Mouse (Mus musculus) embryonic facial prominence, embryonic 11.5 days (tissue): ENCODE data around the gene Borcs6. TPM values are rescaled to one million over a fixed set of nuclear protein-coding genes. Genes with fewer than 3 reads are reported as not detected.
A peak's percentile ranks its signal among the peaks of the same experiment; 100 is the strongest.

ENCODE experiments used
- ATAC-seq: fragments of 200-750 bp; cut with Nextera tagmentation; replicated peaks from 2 replicates; pipeline ENCODE4 v1.8.0; 2017; ENCODE audit warnings: low read depth; ENCODE audit not compliant: insufficient number of reproducible peaks, low FRiP score, low TSS enrichment
- DNase-seq: peaks from one replicate; pipeline ENCODE4 v3.0.0-alpha.2; 2015; ENCODE audit warnings: low spot score
- H3K27ac ChIP-seq: fragments of 300-500 bp; sonication (generic); replicated peaks from 2 replicates; pipeline ENCODE4 v1.5.1; 2014; ENCODE audit warnings: mild to moderate bottlenecking, low read depth, low read length, control low read depth
- H3K27me3 ChIP-seq: fragments of 300-500 bp; sonication (generic); 2 replicates; pipeline ENCODE4 v1.6.1; 2014; ENCODE audit warnings: mild to moderate bottlenecking, low read length, moderate library complexity, mixed read lengths; ENCODE audit not compliant: control insufficient read depth, insufficient read depth
- H3K36me3 ChIP-seq: fragments of 300-500 bp; sonication (generic); replicated peaks from 2 replicates; pipeline ENCODE4 v1.6.1; 2014; ENCODE audit warnings: low read depth, mild to moderate bottlenecking, low read length, moderate library complexity, mixed read lengths; ENCODE audit not compliant: control insufficient read depth, insufficient read depth
- H3K4me1 ChIP-seq: fragments of 300-500 bp; sonication (generic); 2 replicates; pipeline ENCODE4 v1.6.1; 2014; ENCODE audit warnings: low read length, mixed read lengths; ENCODE audit not compliant: control insufficient read depth, insufficient read depth
- H3K4me2 ChIP-seq: fragments of 300-500 bp; sonication (generic); 2 replicates; pipeline ENCODE4 v1.6.1; 2014; ENCODE audit warnings: low read depth, mild to moderate bottlenecking, control low read depth, low read length, moderate library complexity
- H3K4me3 ChIP-seq: fragments of 300-500 bp; sonication (generic); 2 replicates; pipeline ENCODE4 v1.5.1; 2014; ENCODE audit warnings: low read depth, low read length, control low read depth
- H3K9ac ChIP-seq: fragments of 300-500 bp; sonication (generic); replicated peaks from 2 replicates; pipeline ENCODE4 v1.6.1; 2014; ENCODE audit warnings: mild to moderate bottlenecking, control low read depth, low read length
- H3K9me3 ChIP-seq: fragments of 300-500 bp; sonication (generic); replicated peaks from 2 replicates; pipeline ENCODE4 v1.6.1; 2016; ENCODE audit warnings: mild to moderate bottlenecking, low read length, inconsistent platforms, mixed read lengths; ENCODE audit not compliant: control insufficient read depth
- WGBS: fragments of 180-500 bp; shearing (Covaris S2); extraction: QIAGEN DNeasy Blood & Tissue Kit; methylation state at CpG from one replicate; pipeline ENCODE4 v1.1.7; 2014; 5-methylcytosine and 5-hydroxymethylcytosine counted together
- polyA plus RNA-seq: library from polyadenylated mRNA; unstranded; fragments of >200 nt; fragmentation: Nextera tagmentation; extraction: Ambion mirVana; gene quantifications from 2 replicates; pipeline ENCODE4 v1.2.1, GENCODE M21; 2014

Borcs6 gene
- polyA plus RNA-seq, 1 experiment from 2014 or later = 6.4 TPM

DNA sequence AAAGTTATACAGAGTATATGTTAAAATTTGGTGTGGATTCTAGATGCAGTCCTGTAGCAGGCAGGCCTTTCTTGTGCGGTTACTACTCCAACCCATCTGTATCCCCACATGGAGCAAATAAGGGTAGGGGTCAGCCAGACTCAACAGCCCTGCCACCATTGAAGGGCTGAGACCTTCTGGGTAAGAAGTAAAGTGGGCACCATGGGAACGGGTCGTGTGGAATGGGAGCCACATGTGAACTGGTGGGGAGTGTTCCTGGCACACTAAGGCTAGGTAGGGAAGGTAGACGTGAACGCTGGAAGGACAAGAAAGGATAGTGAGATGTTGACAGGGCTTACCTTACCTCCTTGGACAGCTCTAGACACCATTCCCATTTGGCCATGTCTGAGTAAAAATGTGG is 21.3 kb upstream of the Borcs6 start:
- no peak overlapping the region for H3K9ac ChIP-seq
- H3K4me3 ChIP-seq = no peak overlapping the region
- H3K9me3 ChIP-seq = no peaks in the 10 kb centered on the region
- peaks cover 3% of the 10 kb centered on the region for H3K36me3 ChIP-seq
- no peak for DNase-seq
- WGBS = 70% methylated on average over 5 of the region's 5 CpGs
- no peak overlapping the region for H3K27ac ChIP-seq
- H3K4me1 ChIP-seq = no peaks in the 10 kb centered on the region
- H3K4me2 ChIP-seq = no peak overlapping the region
- no peak for ATAC-seq
- no peaks in the 10 kb centered on the region for H3K27me3 ChIP-seq

DNA sequence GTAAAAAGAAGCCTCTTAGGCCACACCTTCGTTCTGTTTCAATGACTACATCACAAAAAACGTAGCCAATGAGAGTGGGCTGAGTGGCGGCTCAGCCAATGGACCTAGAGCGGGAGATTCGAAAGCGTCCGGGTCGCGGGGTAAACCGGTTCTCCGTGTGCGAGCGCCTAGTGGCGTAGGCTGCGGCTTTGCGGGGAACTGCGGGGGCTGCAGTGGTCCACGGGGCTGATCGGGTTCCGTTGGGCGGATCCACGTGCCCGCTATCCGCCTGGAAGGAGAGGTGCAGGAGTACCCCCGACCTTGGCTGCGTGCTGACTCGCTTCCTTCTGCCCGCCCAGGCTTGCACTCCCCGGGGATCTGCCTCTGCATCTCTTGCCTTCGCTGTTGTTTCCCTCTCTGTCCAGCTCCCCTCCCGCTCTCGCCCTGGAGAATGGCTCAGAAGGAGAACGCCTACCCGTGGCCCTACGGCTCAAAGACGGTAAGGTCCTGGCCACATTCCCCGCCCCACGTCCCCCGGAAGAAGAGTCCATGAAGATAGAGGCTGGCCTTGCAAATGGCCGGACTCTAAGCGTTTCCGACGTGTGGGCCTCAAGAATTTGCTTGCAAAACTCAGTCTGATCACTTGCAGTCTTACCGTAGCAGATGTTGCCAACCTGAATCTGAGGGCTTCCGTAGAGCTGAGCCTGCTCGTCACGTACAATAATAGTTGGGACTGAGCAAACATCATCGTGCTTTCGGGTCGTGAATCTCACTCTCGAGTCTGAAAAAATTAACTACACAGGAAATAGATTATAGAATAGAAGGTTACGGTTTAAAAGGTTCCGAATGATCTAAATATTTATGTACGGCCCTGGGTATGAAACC is 13.8 kb upstream of the Borcs6 start, which contains the start of gene Aurkb:
Gene Aurkb (plus strand): TSS at position 117 of the 864 bp plus-strand sequence.
- ATAC-seq (peak; percentile 80), DNase-seq (peak; percentile 95)
- no peaks in the 10 kb centered on the region for H3K9me3 ChIP-seq
- H3K4me3 ChIP-seq = peak within 1 kb of the TSS; percentile 74
- WGBS = under 1% methylated on average over 53 of the region's 54 CpGs
- H3K36me3 ChIP-seq = peaks cover 5% of the 10 kb centered on the region; the same call in 1 of the 2 replicates
- no peaks in the 10 kb centered on the region for H3K27me3 ChIP-seq
- no peaks in the 10 kb centered on the region for H3K4me1 ChIP-seq
- peak within 1 kb of the TSS; percentile 74 for H3K4me2 ChIP-seq
- peak within 1 kb of the TSS; percentile 67 for H3K9ac ChIP-seq
- peak within 1 kb of the TSS; percentile 68 for H3K27ac ChIP-seq

DNA sequence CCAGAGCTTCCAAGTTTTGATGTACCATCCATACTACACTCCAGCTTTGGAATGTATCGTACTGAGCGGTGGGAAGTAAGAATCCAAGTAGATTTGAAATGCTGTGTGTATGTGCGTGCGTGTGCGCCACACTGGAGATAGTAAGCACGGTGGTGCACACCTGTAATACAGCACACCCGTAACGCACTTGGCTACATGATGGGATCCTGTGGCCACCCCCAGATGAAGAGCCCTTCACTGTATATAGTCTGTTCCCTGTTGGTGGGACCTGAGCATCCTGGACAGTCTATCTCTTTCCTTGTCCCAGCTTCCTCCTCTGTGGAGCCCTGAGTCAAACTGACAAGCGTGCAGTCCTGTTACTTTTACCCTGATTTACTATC is 13.1 kb upstream of the Borcs6 start:
- H3K4me3 ChIP-seq = peak overlapping the region; percentile 74
- no peak for DNase-seq
- H3K4me2 ChIP-seq = peak overlapping the region; percentile 74
- 17% methylated on average over 9 of the region's 9 CpGs for WGBS
- H3K9ac ChIP-seq = peak overlapping the region; percentile 67
- ATAC-seq = no peak; the same call in 1 of the 2 replicates
- peaks cover 6% of the 10 kb centered on the region; the same call in 1 of the 2 replicates for H3K36me3 ChIP-seq
- H3K27me3 ChIP-seq = no peaks in the 10 kb centered on the region
- H3K9me3 ChIP-seq = no peaks in the 10 kb centered on the region
- H3K4me1 ChIP-seq = no peaks in the 10 kb centered on the region
- peak overlapping the region; percentile 68; the same call in 1 of the 2 replicates for H3K27ac ChIP-seq

DNA sequence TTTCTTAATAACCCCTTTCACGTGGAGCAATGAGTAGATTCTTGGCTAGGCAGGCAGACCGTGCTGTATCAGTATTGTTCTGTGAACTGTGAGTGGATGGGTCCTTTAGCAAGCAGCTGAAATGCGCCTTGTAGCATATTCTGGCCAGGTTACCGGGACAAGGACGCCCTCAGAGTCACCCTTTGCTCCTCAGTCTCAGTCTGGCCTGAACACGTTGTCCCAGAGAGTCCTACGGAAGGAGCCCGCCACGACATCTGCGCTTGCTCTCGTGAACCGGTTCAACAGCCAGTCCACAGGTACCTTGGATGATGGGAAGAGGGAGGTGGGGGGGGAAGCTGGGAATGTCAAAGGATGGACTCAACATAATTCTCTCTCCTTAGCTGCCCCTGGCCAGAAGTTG is 11.9 kb upstream of the Borcs6 start:
- Histone ChIP-seq H3K4me1 (no peaks in the 10 kb centered on the region), H3K4me2 (no peak overlapping the region), H3K9ac (no peak overlapping the region), H3K36me3 (peaks cover 6% of the 10 kb centered on the region; the same call in 1 of the 2 replicates), H3K9me3 (no peaks in the 10 kb centered on the region), H3K27me3 (no peaks in the 10 kb centered on the region), H3K27ac (no peak overlapping the region), H3K4me3 (no peak overlapping the region)
- ATAC-seq = no peak
- DNase-seq = no peak
- 94% methylated on average over 12 of the region's 12 CpGs for WGBS

DNA sequence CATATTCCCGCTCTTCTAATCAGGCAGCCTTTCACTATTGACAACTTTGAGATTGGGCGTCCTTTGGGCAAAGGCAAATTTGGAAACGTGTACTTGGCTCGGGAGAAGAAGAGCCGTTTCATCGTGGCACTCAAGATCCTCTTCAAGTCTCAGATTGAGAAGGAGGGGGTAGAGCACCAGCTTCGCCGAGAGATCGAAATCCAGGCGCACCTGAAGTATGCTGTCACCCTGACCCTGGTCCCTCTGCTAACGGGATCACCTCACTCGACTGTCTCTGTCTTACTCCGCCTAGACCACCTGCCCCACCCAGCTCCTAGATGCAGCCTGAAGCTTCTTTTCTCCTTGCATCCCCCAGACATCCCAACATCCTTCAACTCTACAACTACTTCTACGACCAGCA is 11.4 kb upstream of the Borcs6 start:
- ATAC-seq = no peak
- Histone ChIP-seq H3K4me2 (no peak overlapping the region), H3K9ac (no peak overlapping the region), H3K4me3 (no peak overlapping the region), H3K27me3 (no peaks in the 10 kb centered on the region), H3K36me3 (peaks cover 6% of the 10 kb centered on the region; the same call in 1 of the 2 replicates), H3K27ac (no peak overlapping the region), H3K9me3 (no peaks in the 10 kb centered on the region), H3K4me1 (no peaks in the 10 kb centered on the region)
- no peak for DNase-seq
- 94% methylated on average over 14 of the region's 14 CpGs for WGBS

DNA sequence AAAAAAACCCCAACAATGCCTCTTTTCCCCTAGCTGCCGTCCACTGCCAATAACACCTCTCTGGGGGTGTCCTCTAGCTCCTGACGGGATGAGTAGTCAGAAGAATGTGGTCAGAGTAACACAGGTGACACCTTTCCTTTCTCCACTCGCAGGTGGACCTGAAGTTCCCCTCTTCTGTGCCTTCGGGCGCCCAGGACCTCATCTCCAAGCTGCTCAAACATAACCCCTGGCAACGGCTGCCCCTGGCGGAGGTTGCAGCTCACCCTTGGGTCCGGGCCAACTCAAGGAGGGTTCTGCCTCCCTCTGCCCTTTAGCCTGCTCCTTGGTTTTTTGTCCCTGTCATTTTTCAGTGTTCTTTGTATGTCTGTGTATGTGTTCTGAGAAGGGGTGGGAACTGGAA is 8.8 kb upstream of the Borcs6 start:
- no peak overlapping the region for H3K4me3 ChIP-seq
- H3K9me3 ChIP-seq = no peaks in the 10 kb centered on the region
- H3K4me2 ChIP-seq = no peak overlapping the region
- 91% methylated on average over 8 of the region's 8 CpGs for WGBS
- H3K9ac ChIP-seq = no peak overlapping the region
- H3K27me3 ChIP-seq = no peaks in the 10 kb centered on the region
- no peaks in the 10 kb centered on the region for H3K4me1 ChIP-seq
- ATAC-seq (no peak), DNase-seq (no peak)
- peaks cover 6% of the 10 kb centered on the region; the same call in 1 of the 2 replicates for H3K36me3 ChIP-seq
- no peak overlapping the region for H3K27ac ChIP-seq

DNA sequence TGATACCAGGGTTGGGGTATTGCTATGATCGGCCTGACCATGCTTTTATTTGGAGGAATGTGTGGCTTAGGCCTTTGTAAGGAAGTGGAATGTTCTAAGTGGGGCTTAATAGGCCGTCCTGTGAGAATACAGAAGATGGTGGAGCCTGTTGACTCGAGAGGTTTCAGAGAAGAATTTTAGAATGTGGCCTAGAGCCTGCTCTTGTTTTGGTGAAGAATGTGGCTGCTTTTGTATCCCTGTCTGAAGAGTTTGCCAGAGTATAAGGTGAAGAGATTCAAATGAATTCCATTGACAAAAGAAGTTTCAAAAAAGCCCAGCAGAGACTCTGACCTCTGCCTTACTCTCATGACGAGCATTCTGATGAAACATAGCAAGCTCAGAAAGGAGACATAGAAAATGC is 7.7 kb upstream of the Borcs6 start:
- ATAC-seq = no peak
- Histone ChIP-seq H3K9me3 (no peaks in the 10 kb centered on the region), H3K27me3 (no peaks in the 10 kb centered on the region), H3K4me2 (no peak overlapping the region), H3K27ac (no peak overlapping the region), H3K9ac (no peak overlapping the region), H3K4me1 (no peaks in the 10 kb centered on the region), H3K36me3 (peaks cover 6% of the 10 kb centered on the region; the same call in 1 of the 2 replicates), H3K4me3 (no peak overlapping the region)
- 81% methylated on average over 4 of the region's 4 CpGs for WGBS
- no peak for DNase-seq

DNA sequence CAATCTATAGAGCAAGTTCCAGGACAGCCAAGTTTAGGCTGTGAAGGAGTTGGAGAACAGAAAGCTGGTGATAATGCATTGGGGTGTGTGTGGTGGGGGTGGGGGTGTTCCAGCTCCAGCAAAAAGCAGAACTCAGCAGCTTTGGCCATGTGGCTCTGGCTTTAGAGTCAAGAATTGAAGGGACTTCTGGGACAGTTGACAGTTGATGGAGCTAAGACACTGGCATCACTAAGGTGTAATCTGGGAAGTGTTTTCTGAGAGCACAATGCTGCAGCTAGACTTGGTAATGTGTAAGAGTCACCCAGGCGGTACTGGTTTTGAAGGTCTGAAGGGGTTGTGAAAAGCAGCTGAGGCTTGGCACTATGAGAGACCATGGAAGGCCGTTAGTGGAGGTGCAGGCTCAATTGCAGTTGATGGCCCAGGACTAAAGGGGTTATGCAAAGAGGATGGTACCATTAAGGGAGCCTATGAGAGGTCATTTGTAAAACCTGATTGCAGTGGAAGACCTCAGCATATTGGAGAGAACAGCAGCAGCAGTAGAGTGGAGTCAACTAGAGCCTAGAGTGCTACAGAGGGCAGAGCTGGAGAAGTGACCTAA is 6.6 kb upstream of the Borcs6 start:
- H3K27me3 ChIP-seq = no peaks in the 10 kb centered on the region
- no peak overlapping the region for H3K4me3 ChIP-seq
- ATAC-seq (no peak), DNase-seq (no peak)
- no peak overlapping the region for H3K9ac ChIP-seq
- H3K36me3 ChIP-seq = peaks cover 6% of the 10 kb centered on the region; the same call in 1 of the 2 replicates
- H3K4me2 ChIP-seq = no peak overlapping the region
- no peak overlapping the region for H3K27ac ChIP-seq
- WGBS = 91% methylated on average over 2 of the region's 2 CpGs
- no peaks in the 10 kb centered on the region for H3K4me1 ChIP-seq
- no peaks in the 10 kb centered on the region for H3K9me3 ChIP-seq
